Mouse (Mus musculus) layer of hippocampus, postnatal 36 days (tissue): ENCODE measurements at regions not wholly inside any gene's neighbourhood (a gene's known extent, or its start where the extent isn't known, plus 50 kb on each side); places are given as distances from the start of the nearest gene placed in this dataset.

ENCODE experiments used
- DNase-seq, 2 experiments: peaks; one replicate each; pipeline ENCODE4 v3.0.0; 2022

- no peak for DNase-seq
Measured at GRCm38 (mm10) chr13:57365096-57365495, 469.3 kb upstream of the Trpc7 start.

GRCm38 (mm10) chr13:57364396-57364795, 468.6 kb upstream of the Trpc7 start:
- no peak for DNase-seq

- no peak for DNase-seq
Measured at GRCm38 (mm10) chr13:57362563-57362962, 466.8 kb upstream of the Trpc7 start.

GRCm38 (mm10) chr13:57361286-57361685, 465.5 kb upstream of the Trpc7 start:
- DNase-seq, result no peak

- no peak for DNase-seq
Measured at GRCm38 (mm10) chr13:57354606-57355005, 458.8 kb upstream of the Trpc7 start.

GRCm38 (mm10) chr13:57353976-57354375, 458.2 kb upstream of the Trpc7 start:
- DNase-seq, result no peak

GRCm38 (mm10) chr13:57350828-57351227, 455.0 kb upstream of the Trpc7 start:
- DNase-seq, result no peak

GRCm38 (mm10) chr13:57338676-57339075, 442.9 kb upstream of the Trpc7 start:
- no peak for DNase-seq

- DNase-seq, result no peak
Measured at GRCm38 (mm10) chr13:57336596-57336995, 440.8 kb upstream of the Trpc7 start.

GRCm38 (mm10) chr13:57332976-57333375, 437.2 kb upstream of the Trpc7 start:
- no peak for DNase-seq

GRCm38 (mm10) chr13:57331868-57332267, 436.1 kb upstream of the Trpc7 start:
- no peak for DNase-seq

GRCm38 (mm10) chr13:57325306-57325925, 429.6 kb upstream of the Trpc7 start:
- DNase-seq, result no peak

GRCm38 (mm10) chr13:57316211-57317005, 420.6 kb upstream of the Trpc7 start:
- no peak for DNase-seq

- no peak for DNase-seq
Measured at GRCm38 (mm10) chr13:57314512-57314911, 418.7 kb upstream of the Trpc7 start.

GRCm38 (mm10) chr13:57313731-57314130, 417.9 kb upstream of the Trpc7 start:
- DNase-seq, result no peak

GRCm38 (mm10) chr13:57311235-57311634, 415.4 kb upstream of the Trpc7 start:
- no peak for DNase-seq

GRCm38 (mm10) chr13:57309618-57310017, 413.8 kb upstream of the Trpc7 start:
- no peak for DNase-seq

- DNase-seq, result no peak
Measured at GRCm38 (mm10) chr13:57307971-57308903, 412.4 kb upstream of the Trpc7 start.

- no peak for DNase-seq
Measured at GRCm38 (mm10) chr13:57305586-57305985, 409.8 kb upstream of the Trpc7 start.

GRCm38 (mm10) chr13:57303805-57304204, 408.0 kb upstream of the Trpc7 start:
- no peak for DNase-seq

GRCm38 (mm10) chr13:57291737-57292490, 396.1 kb upstream of the Trpc7 start:
- peak in 1 of 2 experiments; percentile 11 for DNase-seq

- DNase-seq, result no peak
Measured at GRCm38 (mm10) chr13:57286168-57286567, 390.4 kb upstream of the Trpc7 start.
